Mouse (Mus musculus) adrenal gland, adult 2 months (tissue): ENCODE measurements at regions not wholly inside any gene's neighbourhood (a gene's known extent, or its start where the extent isn't known, plus 50 kb on each side); places are given as distances from the start of the nearest gene placed in this dataset.

Source experiments
- DNase-seq: peaks from one replicate; pipeline ENCODE4 v3.0.0; 2021

DNA sequence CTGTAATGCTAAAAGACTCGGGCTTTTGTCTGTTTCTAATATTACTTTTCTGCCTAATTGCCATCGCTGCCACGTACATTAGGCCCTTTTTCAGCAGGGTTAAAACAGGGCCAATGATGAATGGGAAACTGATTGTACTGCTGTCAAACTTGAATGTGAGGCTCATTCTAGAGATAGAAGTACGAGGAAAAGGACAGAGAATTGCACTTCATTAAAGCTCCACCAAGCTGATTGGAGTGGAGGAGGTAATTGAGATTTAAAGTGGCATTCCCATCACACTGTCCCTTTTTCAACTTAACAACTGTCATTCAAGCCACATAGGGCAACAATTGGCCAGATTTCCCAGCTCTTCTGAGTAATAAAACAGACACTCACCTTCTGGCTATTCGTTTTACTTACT is 526.8 kb downstream of the Prkd1 start:
- DNase-seq: no peak

GRCm38 (mm10) chr12:50122971-50123370 is 525.9 kb downstream of the Prkd1 start:
- DNase-seq: no peak

GRCm38 (mm10) chr12:50158143-50158542 is 490.8 kb downstream of the Prkd1 start:
- DNase-seq: no peak

DNA sequence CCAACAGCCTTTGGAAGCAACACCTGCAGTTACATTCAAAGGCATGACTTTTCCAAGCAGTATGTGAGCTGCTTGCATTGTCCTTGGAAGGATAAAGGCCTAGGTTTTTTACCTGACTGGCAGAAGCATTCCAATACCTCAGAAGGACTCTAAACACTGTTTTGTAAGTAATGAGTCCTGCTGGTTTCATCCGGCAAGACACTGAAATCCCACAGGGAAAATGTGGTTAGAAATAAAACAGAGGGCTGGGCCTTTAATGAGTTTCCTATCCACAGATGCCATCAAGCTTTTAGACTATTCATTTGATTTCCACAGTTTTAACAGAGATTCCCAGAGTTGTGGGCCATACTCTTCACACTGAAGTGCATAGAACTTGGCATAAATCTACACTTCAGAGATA is 461.6 kb downstream of the Prkd1 start:
- DNase-seq: no peak

DNA sequence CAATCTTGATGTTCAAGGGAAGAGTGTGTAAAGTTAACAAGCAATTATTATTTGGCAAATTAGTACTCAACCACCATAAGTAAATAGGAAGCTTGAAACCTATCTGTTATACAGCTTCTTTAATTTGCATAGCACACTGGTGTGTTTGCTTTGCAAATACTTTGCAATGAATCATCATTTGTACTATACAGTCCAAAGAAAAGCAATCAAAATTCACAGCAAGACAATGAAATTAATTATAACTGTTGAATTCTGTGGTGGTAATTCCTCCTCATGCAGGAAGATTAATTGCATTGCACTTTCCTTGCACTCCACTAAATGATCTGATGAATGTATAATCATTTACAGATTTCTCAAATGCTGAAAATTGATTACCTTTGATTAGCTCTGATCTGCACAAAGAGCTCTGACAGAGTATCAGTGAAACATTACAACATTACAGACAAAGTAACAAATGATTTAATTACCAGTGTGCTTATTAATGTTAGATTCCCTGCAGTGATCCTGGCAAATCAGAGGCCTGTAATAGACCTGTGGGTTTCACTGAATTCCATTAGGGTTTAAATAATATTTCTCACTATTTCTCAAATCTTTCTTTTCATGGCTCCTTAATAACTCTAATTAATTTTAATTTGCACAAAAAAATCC is 457.9 kb downstream of the Prkd1 start:
- no peak for DNase-seq

- DNase-seq: no peak
Measured at GRCm38 (mm10) chr12:50191733-50192612, 456.9 kb downstream of the Prkd1 start.

GRCm38 (mm10) chr12:50193501-50193900 is 455.4 kb downstream of the Prkd1 start:
- no peak for DNase-seq

DNA sequence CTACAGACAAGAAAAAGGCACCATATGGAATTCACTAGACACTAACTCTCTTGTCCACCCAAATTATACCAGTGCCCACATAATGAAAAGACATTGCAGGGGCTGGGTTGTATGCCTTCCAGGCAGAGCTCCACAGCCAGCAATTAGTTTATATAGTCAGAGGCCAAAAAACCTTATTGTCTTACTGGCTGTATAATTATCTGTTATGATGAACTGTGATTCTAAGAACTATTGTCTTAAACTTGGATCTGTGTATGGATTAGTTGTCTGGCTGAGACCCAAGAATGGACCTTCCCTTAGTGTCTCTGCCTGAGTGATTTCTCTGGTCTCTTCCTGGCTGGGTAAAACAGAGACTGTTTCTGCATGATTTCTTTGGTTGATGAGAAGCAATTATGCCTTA is 454.2 kb downstream of the Prkd1 start:
- no peak for DNase-seq

DNA sequence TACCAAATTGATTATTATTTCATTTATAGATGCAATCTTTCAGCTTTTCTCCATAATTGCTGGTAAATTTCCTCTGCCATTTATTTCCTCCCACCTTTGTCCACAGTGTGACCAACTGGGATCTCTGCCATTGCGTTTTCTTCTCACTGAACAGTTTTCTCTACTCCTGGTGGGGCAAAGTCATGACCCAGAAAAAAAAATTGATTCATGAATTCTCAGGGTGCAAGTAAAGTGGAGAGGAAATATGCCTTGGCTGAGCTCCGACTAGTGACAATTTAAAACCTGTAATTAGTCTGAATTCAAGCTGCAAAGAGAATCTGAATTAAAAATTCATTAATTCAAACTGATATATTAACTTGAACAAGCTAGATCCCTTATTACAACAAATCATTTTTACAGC is 452.6 kb downstream of the Prkd1 start:
- no peak for DNase-seq

DNA sequence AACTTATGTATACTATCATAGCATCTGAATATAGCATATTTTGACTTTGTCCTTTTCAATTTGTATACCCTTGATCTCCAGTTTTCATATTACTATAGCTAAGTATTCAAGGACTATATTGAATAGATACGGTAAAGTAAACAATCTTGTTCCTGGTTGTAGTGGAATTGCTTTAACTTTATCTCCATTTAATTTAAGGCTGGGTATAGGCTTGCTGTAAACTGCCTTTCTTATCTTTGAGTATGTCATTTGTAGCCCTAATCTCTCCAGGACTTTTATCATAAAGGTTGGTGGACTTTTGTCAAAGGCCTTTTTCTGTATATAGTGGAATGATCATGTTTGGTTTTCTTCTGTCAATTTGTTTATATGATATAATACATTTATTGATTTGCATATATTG is 407.8 kb downstream of the Prkd1 start:
- DNase-seq: no peak

DNA sequence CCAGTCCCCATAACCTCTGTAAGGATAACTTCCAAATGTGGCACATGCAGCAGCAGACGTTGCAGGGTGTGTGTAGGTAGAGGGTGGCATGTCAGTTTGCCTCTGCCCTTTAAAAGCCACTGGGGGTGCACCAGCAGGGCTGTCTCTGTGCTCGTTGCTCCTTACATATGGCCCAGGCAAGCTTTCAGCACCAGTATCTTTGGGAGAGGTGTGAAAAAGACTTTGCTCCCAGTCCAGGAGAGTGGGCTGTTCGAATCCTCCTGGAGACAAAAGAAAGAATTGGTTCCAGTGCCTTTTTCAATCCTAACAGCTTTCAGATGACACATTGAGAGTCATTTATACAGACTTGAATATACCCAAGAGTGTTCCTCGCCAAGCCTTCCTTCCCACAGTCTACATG is 390.0 kb downstream of the Prkd1 start:
- DNase-seq: no peak

GRCm38 (mm10) chr12:50261072-50261471 is 387.8 kb downstream of the Prkd1 start:
- DNase-seq: no peak

DNA sequence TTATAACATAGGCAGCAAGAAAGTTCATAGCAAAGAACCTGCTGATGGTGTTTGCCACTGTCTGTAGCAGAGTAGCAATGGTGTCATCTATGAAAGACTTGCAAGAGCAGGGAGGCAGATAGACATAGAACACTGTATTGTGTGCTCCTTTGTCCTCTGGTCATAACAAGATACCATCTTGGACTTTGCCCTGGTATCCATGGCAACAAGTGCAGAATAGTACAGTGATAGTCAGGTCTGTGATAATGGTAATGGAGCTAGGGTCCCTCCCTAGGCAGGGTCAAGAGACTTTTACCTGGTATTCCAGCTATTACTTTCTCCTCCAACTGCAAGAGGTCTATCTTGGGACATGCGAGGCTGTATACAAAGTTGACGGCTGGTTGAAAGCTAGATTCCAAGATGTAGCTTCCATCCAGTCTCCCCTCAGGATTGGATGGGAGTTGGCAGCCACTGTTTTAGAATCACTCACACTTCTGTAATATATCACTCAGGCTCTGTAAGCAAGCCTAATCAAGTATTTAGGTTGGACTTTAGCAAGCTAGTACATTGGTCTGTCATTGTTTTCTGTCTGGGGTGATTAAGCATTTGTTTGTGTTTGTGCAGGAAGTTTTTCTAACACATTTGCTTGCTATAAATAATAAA is 375.5 kb downstream of the Prkd1 start:
- DNase-seq: no peak

- no peak for DNase-seq
Measured at GRCm38 (mm10) chr12:50281615-50282014, 367.3 kb downstream of the Prkd1 start.
